Mouse (Mus musculus) forebrain, embryonic 11.5 days (tissue): Measurements from ENCODE around the gene Zdhhc13. TPM values are rescaled to one million over a fixed set of nuclear protein-coding genes. Genes with fewer than 3 reads are reported as not detected.

Experiments
- ATAC-seq: fragments of 200-750 bp; cut with Nextera tagmentation; replicated peaks from 2 replicates; pipeline ENCODE4 v1.8.0; 2017; ENCODE audit warnings: moderate TSS enrichment; ENCODE audit not compliant: low FRiP score
- DNase-seq: peaks from one replicate; pipeline ENCODE4 v3.0.0-alpha.2; 2017; ENCODE audit warnings: low spot score
- H3K27ac ChIP-seq: fragments of 300-500 bp; sonication (generic); 2 replicates; pipeline ENCODE4 v1.5.1; 2014; ENCODE audit warnings: low read depth, low read length
- H3K27me3 ChIP-seq: fragments of 300-500 bp; sonication (generic); 2 replicates; pipeline ENCODE4 v1.6.1; 2014; ENCODE audit warnings: mild to moderate bottlenecking, low read length, mixed read lengths; ENCODE audit not compliant: control insufficient read depth, insufficient read depth
- H3K36me3 ChIP-seq: fragments of 300-500 bp; sonication (generic); 2 replicates; pipeline ENCODE4 v1.6.1; 2014; ENCODE audit warnings: mild to moderate bottlenecking, low read length, moderate library complexity, mixed read lengths; ENCODE audit not compliant: control insufficient read depth, insufficient read depth
- H3K4me1 ChIP-seq: fragments of 300-500 bp; sonication (generic); replicated peaks from 2 replicates; pipeline ENCODE4 v1.6.1; 2014; ENCODE audit warnings: low read length, mixed read lengths; ENCODE audit not compliant: control insufficient read depth, insufficient read depth
- H3K4me2 ChIP-seq: fragments of 300-500 bp; sonication (generic); 2 replicates; pipeline ENCODE4 v1.6.1; 2014; ENCODE audit warnings: low read depth, mild to moderate bottlenecking, low read length, moderate library complexity, mixed read lengths; ENCODE audit not compliant: severe bottlenecking
- H3K4me3 ChIP-seq: fragments of 300-500 bp; sonication (generic); 2 replicates; pipeline ENCODE4 v1.5.1; 2014; ENCODE audit warnings: low read depth, low read length
- H3K9ac ChIP-seq: fragments of 300-500 bp; sonication (generic); 2 replicates; pipeline ENCODE4 v1.6.1; 2014; ENCODE audit warnings: low read length
- H3K9me3 ChIP-seq: fragments of 300-500 bp; sonication (generic); 2 replicates; pipeline ENCODE4 v1.6.1; 2016; ENCODE audit warnings: low read length, mixed read lengths; ENCODE audit not compliant: control insufficient read depth
- WGBS: fragments of 180-500 bp; shearing (Covaris S2); extraction: QIAGEN DNeasy Blood & Tissue Kit; methylation state at CpG from one replicate; pipeline ENCODE4 v1.1.7; 2014; 5-methylcytosine and 5-hydroxymethylcytosine counted together
- polyA plus RNA-seq: library from polyadenylated mRNA; unstranded; fragments of >200 nt; fragmentation: Nextera tagmentation; extraction: Ambion mirVana; gene quantifications from 2 replicates; pipeline ENCODE4 v1.2.1, GENCODE M21; 2014

Zdhhc13 gene
- polyA plus RNA-seq, 1 experiment from 2014 or later = 37.5 TPM

GRCm38 (mm10) chr7:48803381-48803780 lies 14.6 kb downstream of the Zdhhc13 start:
- Histone ChIP-seq H3K4me2 (no peak overlapping the region), H3K36me3 (peaks cover 5% of the 10 kb centered on the region; the same call in 1 of the 2 replicates), H3K9me3 (no peaks in the 10 kb centered on the region), H3K27ac (no peak overlapping the region), H3K9ac (no peak overlapping the region), H3K4me3 (no peak overlapping the region), H3K27me3 (no peaks in the 10 kb centered on the region), H3K4me1 (no peaks in the 10 kb centered on the region)
- 82% methylated on average over 7 of the region's 7 CpGs for WGBS
- no peak for DNase-seq
- no peak for ATAC-seq

GRCm38 (mm10) chr7:48806587-48806986 lies 17.8 kb downstream of the Zdhhc13 start:
- ATAC-seq (no peak), DNase-seq (no peak)
- peaks cover 5% of the 10 kb centered on the region; the same call in 1 of the 2 replicates for H3K36me3 ChIP-seq
- H3K27me3 ChIP-seq = no peaks in the 10 kb centered on the region
- WGBS = 91% methylated on average over 4 of the region's 4 CpGs
- H3K4me1 ChIP-seq = no peaks in the 10 kb centered on the region
- no peak overlapping the region for H3K27ac ChIP-seq
- H3K4me2 ChIP-seq = no peak overlapping the region
- no peaks in the 10 kb centered on the region for H3K9me3 ChIP-seq
- H3K9ac ChIP-seq = no peak overlapping the region
- no peak overlapping the region for H3K4me3 ChIP-seq

DNA sequence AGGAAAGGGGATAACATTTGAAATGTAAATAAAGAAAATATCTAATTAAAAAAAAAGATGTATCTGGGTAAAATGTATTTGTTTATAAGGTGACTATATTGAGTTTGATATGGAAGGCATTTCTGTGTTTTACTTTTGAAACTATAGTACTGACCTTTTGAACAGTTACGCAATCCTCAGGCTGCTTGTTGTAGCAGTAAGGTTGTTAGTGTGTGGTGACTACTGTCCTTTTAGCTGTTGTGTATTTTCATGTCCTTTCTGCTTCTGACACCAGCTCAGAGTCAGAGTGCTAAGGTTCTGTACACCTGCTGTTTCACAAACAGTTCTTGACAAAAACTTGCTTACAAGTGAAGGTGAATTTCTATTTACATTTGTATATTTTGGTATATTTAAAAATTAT lies 21.8 kb downstream of the Zdhhc13 start:
- no peaks in the 10 kb centered on the region for H3K4me1 ChIP-seq
- no peak overlapping the region for H3K9ac ChIP-seq
- DNase-seq (no peak), ATAC-seq (no peak)
- H3K27ac ChIP-seq = no peak overlapping the region
- H3K4me3 ChIP-seq = no peak overlapping the region
- WGBS = 97% methylated on average over 1 of the region's 1 CpGs
- H3K4me2 ChIP-seq = no peak overlapping the region
- no peaks in the 10 kb centered on the region for H3K9me3 ChIP-seq
- H3K27me3 ChIP-seq = no peaks in the 10 kb centered on the region
- peaks cover 5% of the 10 kb centered on the region; the same call in 1 of the 2 replicates for H3K36me3 ChIP-seq

DNA sequence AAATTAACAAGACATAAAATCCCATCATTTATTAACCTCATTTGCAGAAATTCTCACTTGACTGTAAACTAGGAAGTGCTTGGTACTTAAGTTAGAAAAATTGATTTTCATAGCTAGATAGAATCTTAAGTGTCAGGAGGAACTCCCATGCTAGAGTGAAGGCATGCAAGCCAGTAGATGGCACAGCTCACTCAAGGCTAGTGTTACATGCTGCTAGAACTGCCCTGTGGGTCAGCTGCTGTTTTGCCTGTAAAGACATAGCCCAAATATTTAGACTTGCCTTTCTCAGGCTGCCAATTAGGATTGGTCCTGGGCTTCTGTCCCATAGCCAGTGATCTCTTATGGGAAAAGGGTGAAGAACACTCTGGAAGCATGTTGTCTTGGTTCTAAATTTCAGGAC lies 23.6 kb downstream of the Zdhhc13 start:
- Histone ChIP-seq H3K4me3 (no peak overlapping the region), H3K27me3 (no peaks in the 10 kb centered on the region), H3K4me2 (no peak overlapping the region), H3K27ac (no peak overlapping the region), H3K4me1 (no peaks in the 10 kb centered on the region), H3K36me3 (no peaks in the 10 kb centered on the region), H3K9ac (no peak overlapping the region), H3K9me3 (no peaks in the 10 kb centered on the region)
- ATAC-seq = no peak
- DNase-seq = no peak

GRCm38 (mm10) chr7:48813594-48813993 lies 24.8 kb downstream of the Zdhhc13 start:
- Histone ChIP-seq H3K4me1 (no peaks in the 10 kb centered on the region), H3K9me3 (no peaks in the 10 kb centered on the region), H3K9ac (no peak overlapping the region), H3K36me3 (no peaks in the 10 kb centered on the region), H3K4me2 (no peak overlapping the region), H3K4me3 (no peak overlapping the region), H3K27me3 (no peaks in the 10 kb centered on the region), H3K27ac (no peak overlapping the region)
- WGBS = 98% methylated on average over 1 of the region's 1 CpGs
- DNase-seq = no peak
- no peak for ATAC-seq

GRCm38 (mm10) chr7:48821654-48822053 lies 32.9 kb downstream of the Zdhhc13 start:
- Histone ChIP-seq H3K4me1 (no peaks in the 10 kb centered on the region), H3K36me3 (peaks cover 8% of the 10 kb centered on the region; the same call in 1 of the 2 replicates), H3K27me3 (no peaks in the 10 kb centered on the region), H3K4me2 (no peak overlapping the region), H3K27ac (no peak overlapping the region), H3K4me3 (no peak overlapping the region), H3K9ac (no peak overlapping the region), H3K9me3 (no peaks in the 10 kb centered on the region)
- no peak for ATAC-seq
- 69% methylated on average over 5 of the region's 5 CpGs for WGBS
- no peak for DNase-seq

- no peak overlapping the region for H3K9ac ChIP-seq
- peaks cover 10% of the 10 kb centered on the region; the same call in 1 of the 2 replicates for H3K36me3 ChIP-seq
- H3K27me3 ChIP-seq = no peaks in the 10 kb centered on the region
- no peaks in the 10 kb centered on the region for H3K4me1 ChIP-seq
- no peak overlapping the region for H3K4me2 ChIP-seq
- DNase-seq (no peak), ATAC-seq (no peak)
- WGBS = 97% methylated on average over 3 of the region's 3 CpGs
- H3K27ac ChIP-seq = no peak overlapping the region
- H3K4me3 ChIP-seq = no peak overlapping the region
- no peaks in the 10 kb centered on the region for H3K9me3 ChIP-seq
Observed at GRCm38 (mm10) chr7:48823621-48824020, 34.8 kb downstream of the Zdhhc13 start.

DNA sequence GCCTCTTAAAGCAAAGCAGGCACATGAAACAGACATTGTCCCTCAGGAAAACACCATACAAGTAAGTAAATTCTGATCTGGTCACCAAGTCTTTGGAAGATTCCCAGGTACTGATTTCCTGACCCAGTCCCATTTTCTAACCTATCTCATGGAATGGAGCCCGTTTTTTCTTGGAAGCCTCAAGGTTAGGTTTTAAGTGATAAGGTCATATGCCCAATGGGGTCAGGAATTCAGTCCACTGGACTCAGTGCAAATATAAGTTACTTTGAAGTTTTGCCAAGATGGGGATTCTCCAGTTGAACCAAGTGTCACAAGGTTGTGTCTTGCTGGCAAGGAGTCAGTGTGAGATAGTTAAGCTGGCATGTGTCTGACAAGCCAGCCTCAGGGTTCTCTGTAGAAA lies 35.9 kb downstream of the Zdhhc13 start:
- H3K36me3 ChIP-seq = peaks cover 10% of the 10 kb centered on the region; the same call in 1 of the 2 replicates
- no peak overlapping the region for H3K4me3 ChIP-seq
- H3K27ac ChIP-seq = no peak overlapping the region
- H3K27me3 ChIP-seq = no peaks in the 10 kb centered on the region
- DNase-seq = no peak
- no peak overlapping the region for H3K9ac ChIP-seq
- H3K4me2 ChIP-seq = no peak overlapping the region
- 92% methylated on average over 1 of the region's 1 CpGs for WGBS
- no peaks in the 10 kb centered on the region for H3K4me1 ChIP-seq
- no peak for ATAC-seq
- H3K9me3 ChIP-seq = no peaks in the 10 kb centered on the region

GRCm38 (mm10) chr7:48825170-48825569 lies 36.4 kb downstream of the Zdhhc13 start:
- Histone ChIP-seq H3K4me2 (no peak overlapping the region), H3K4me3 (no peak overlapping the region), H3K27ac (no peak overlapping the region), H3K4me1 (no peaks in the 10 kb centered on the region), H3K27me3 (no peaks in the 10 kb centered on the region), H3K9ac (no peak overlapping the region), H3K9me3 (no peaks in the 10 kb centered on the region), H3K36me3 (peaks cover 10% of the 10 kb centered on the region; the same call in 1 of the 2 replicates)
- DNase-seq (no peak), ATAC-seq (no peak)
- 94% methylated on average over 6 of the region's 6 CpGs for WGBS
